Mouse (Mus musculus) kidney, embryonic 15.5 days (tissue): ENCODE data around the gene Slc22a7. TPM values are rescaled to one million over a fixed set of nuclear protein-coding genes. Genes with fewer than 3 reads are reported as not detected.

ENCODE experiments used
- ATAC-seq: fragments of 200-750 bp; cut with Nextera tagmentation; replicated peaks from 2 replicates; pipeline ENCODE4 v1.8.0; 2017; ENCODE audit warnings: moderate TSS enrichment; ENCODE audit not compliant: low FRiP score
- H3K27ac ChIP-seq: fragments of 300-500 bp; sonication (generic); 2 replicates; pipeline ENCODE4 v1.5.1; 2015; ENCODE audit warnings: mild to moderate bottlenecking, inconsistent platforms
- H3K27me3 ChIP-seq: fragments of 300-500 bp; sonication (generic); 2 replicates; pipeline ENCODE4 v1.6.1; 2015; ENCODE audit warnings: inconsistent platforms
- H3K36me3 ChIP-seq: fragments of 300-500 bp; sonication (generic); 2 replicates; pipeline ENCODE4 v1.6.1; 2015; ENCODE audit warnings: inconsistent platforms
- H3K4me1 ChIP-seq: fragments of 300-500 bp; sonication (generic); 2 replicates; pipeline ENCODE4 v1.6.1; 2015; ENCODE audit warnings: inconsistent platforms
- H3K4me2 ChIP-seq: fragments of 300-500 bp; sonication (generic); 2 replicates; pipeline ENCODE4 v1.6.1; 2015; ENCODE audit warnings: moderate library complexity, mild to moderate bottlenecking, inconsistent platforms
- H3K4me3 ChIP-seq: fragments of 300-500 bp; sonication (generic); replicated peaks from 2 replicates; pipeline ENCODE4 v1.5.1; 2015; ENCODE audit warnings: mild to moderate bottlenecking, inconsistent platforms
- H3K9ac ChIP-seq: fragments of 300-500 bp; sonication (generic); 2 replicates; pipeline ENCODE4 v1.6.1; 2015; ENCODE audit warnings: mild to moderate bottlenecking, inconsistent platforms
- H3K9me3 ChIP-seq: fragments of 300-500 bp; sonication (generic); replicated peaks from 2 replicates; pipeline ENCODE4 v1.6.1; 2016; ENCODE audit warnings: inconsistent platforms
- WGBS: fragments of 180-500 bp; shearing (Covaris S2); methylation state at CpG from one replicate; pipeline ENCODE4 v1.1.7; 2015; ENCODE audit warnings: mixed read lengths; 5-methylcytosine and 5-hydroxymethylcytosine counted together
- polyA plus RNA-seq: library from polyadenylated mRNA; unstranded; fragments of >200 nt; fragmentation: Nextera tagmentation; extraction: Ambion mirVana; gene quantifications from 2 replicates; pipeline ENCODE4 v1.2.1, GENCODE M21; 2015

Gene Slc22a7
- polyA plus RNA-seq, 1 experiment from 2014 or later: not detected

- 45% methylated on average over 3 of the region's 3 CpGs for WGBS
- no peak for ATAC-seq
- Histone ChIP-seq H3K9me3 (no peaks in the 10 kb centered on the region), H3K9ac (no peak overlapping the region), H3K4me3 (no peak overlapping the region), H3K36me3 (no peaks in the 10 kb centered on the region), H3K27ac (no peak overlapping the region), H3K27me3 (peaks cover 88% of the 10 kb centered on the region), H3K4me2 (no peak overlapping the region), H3K4me1 (peaks cover 43% of the 10 kb centered on the region)
Measured at GRCm38 (mm10) chr17:46458439-46458838, 20.2 kb upstream of the Slc22a7 start.

GRCm38 (mm10) chr17:46457791-46458190 is 19.5 kb upstream of the Slc22a7 start:
- Histone ChIP-seq H3K9me3 (no peaks in the 10 kb centered on the region), H3K27me3 (peaks cover 95% of the 10 kb centered on the region), H3K4me1 (peaks cover 50% of the 10 kb centered on the region), H3K27ac (no peak overlapping the region), H3K4me3 (no peak overlapping the region), H3K4me2 (no peak overlapping the region), H3K36me3 (no peaks in the 10 kb centered on the region), H3K9ac (no peak overlapping the region)
- no peak for ATAC-seq
- WGBS: 10% methylated on average over 10 of the region's 10 CpGs

- Histone ChIP-seq H3K4me1 (peaks cover 42% of the 10 kb centered on the region), H3K27me3 (peaks cover 91% of the 10 kb centered on the region), H3K27ac (no peak overlapping the region), H3K36me3 (no peaks in the 10 kb centered on the region), H3K9ac (peak overlapping the region; percentile 29; the same call in 1 of the 2 replicates), H3K4me3 (peak overlapping the region; percentile 44), H3K4me2 (peak overlapping the region; percentile 84), H3K9me3 (no peaks in the 10 kb centered on the region)
- 0 out of 2 replicates have a peak, but pooled peaks have one; percentile 33 for ATAC-seq
- whole genome bisulfite sequencing: under 1% methylated on average over 33 of the region's 33 CpGs
Measured at GRCm38 (mm10) chr17:46455110-46455691, 16.9 kb upstream of the Slc22a7 start.

GRCm38 (mm10) chr17:46454539-46454938 is 16.3 kb upstream of the Slc22a7 start:
- Histone ChIP-seq H3K36me3 (no peaks in the 10 kb centered on the region), H3K9me3 (no peaks in the 10 kb centered on the region), H3K4me1 (peaks cover 41% of the 10 kb centered on the region), H3K9ac (no peak overlapping the region), H3K4me2 (peak overlapping the region; percentile 84), H3K4me3 (peak overlapping the region; percentile 44), H3K27me3 (peaks cover 85% of the 10 kb centered on the region), H3K27ac (no peak overlapping the region)
- 4% methylated on average over 9 of the region's 9 CpGs for whole genome bisulfite sequencing
- ATAC-seq: no peak

GRCm38 (mm10) chr17:46453970-46454411 is 15.7 kb upstream of the Slc22a7 start:
- no peaks in the 10 kb centered on the region for H3K36me3 ChIP-seq
- H3K9ac ChIP-seq: no peak overlapping the region
- ATAC-seq: no peak
- H3K4me3 ChIP-seq: peak overlapping the region; percentile 44
- H3K27me3 ChIP-seq: peaks cover 79% of the 10 kb centered on the region
- no peaks in the 10 kb centered on the region for H3K9me3 ChIP-seq
- peaks cover 41% of the 10 kb centered on the region for H3K4me1 ChIP-seq
- under 1% methylated on average over 26 of the region's 26 CpGs for WGBS
- peak overlapping the region; percentile 84 for H3K4me2 ChIP-seq
- H3K27ac ChIP-seq: no peak overlapping the region

- Histone ChIP-seq H3K4me3 (peak overlapping the region; percentile 44; the same call in 1 of the 2 replicates), H3K4me2 (peak overlapping the region; percentile 84; the same call in 1 of the 2 replicates), H3K9ac (no peak overlapping the region), H3K27ac (no peak overlapping the region), H3K27me3 (peaks cover 73% of the 10 kb centered on the region), H3K9me3 (no peaks in the 10 kb centered on the region), H3K4me1 (peaks cover 38% of the 10 kb centered on the region), H3K36me3 (no peaks in the 10 kb centered on the region)
- no peak for ATAC-seq
- 5% methylated on average over 13 of the region's 13 CpGs for WGBS
Measured at GRCm38 (mm10) chr17:46453302-46453948, 15.2 kb upstream of the Slc22a7 start.

- Histone ChIP-seq H3K9ac (no peak overlapping the region), H3K4me3 (no peak overlapping the region), H3K4me2 (no peak overlapping the region), H3K27ac (no peak overlapping the region), H3K36me3 (no peaks in the 10 kb centered on the region), H3K27me3 (peaks cover 66% of the 10 kb centered on the region), H3K9me3 (no peaks in the 10 kb centered on the region), H3K4me1 (peaks cover 37% of the 10 kb centered on the region)
- 32% methylated on average over 5 of the region's 5 CpGs for WGBS
- no peak for ATAC-seq
Measured at GRCm38 (mm10) chr17:46452683-46453082, 14.4 kb upstream of the Slc22a7 start.

- Histone ChIP-seq H3K4me1 (peaks cover 28% of the 10 kb centered on the region), H3K27ac (no peak overlapping the region), H3K36me3 (no peaks in the 10 kb centered on the region), H3K4me3 (no peak overlapping the region), H3K4me2 (no peak overlapping the region), H3K27me3 (peaks cover 64% of the 10 kb centered on the region), H3K9me3 (no peaks in the 10 kb centered on the region), H3K9ac (no peak overlapping the region)
- 94% methylated on average over 16 of the region's 16 CpGs for WGBS
- no peak for ATAC-seq
Measured at GRCm38 (mm10) chr17:46446264-46446663, 8.0 kb upstream of the Slc22a7 start.

GRCm38 (mm10) chr17:46444839-46445579 is 6.8 kb upstream of the Slc22a7 start:
- WGBS: 3% methylated on average over 50 of the region's 50 CpGs
- Histone ChIP-seq H3K4me1 (peaks cover 28% of the 10 kb centered on the region), H3K27me3 (peaks cover 62% of the 10 kb centered on the region), H3K9ac (peak overlapping the region; percentile 33; the same call in 1 of the 2 replicates), H3K36me3 (no peaks in the 10 kb centered on the region), H3K27ac (no peak overlapping the region), H3K4me3 (peak overlapping the region; percentile 45), H3K9me3 (no peaks in the 10 kb centered on the region), H3K4me2 (peak overlapping the region; percentile 83)
- peak; percentile 52 for ATAC-seq

GRCm38 (mm10) chr17:46439176-46439575 is 919 bp upstream of the Slc22a7 start:
- H3K4me3 ChIP-seq: no peak overlapping the region
- H3K27ac ChIP-seq: no peak overlapping the region
- 94% methylated on average over 10 of the region's 10 CpGs for WGBS
- H3K4me1 ChIP-seq: peaks cover 16% of the 10 kb centered on the region
- H3K9ac ChIP-seq: no peak overlapping the region
- H3K9me3 ChIP-seq: no peaks in the 10 kb centered on the region
- H3K4me2 ChIP-seq: no peak overlapping the region
- peaks cover 66% of the 10 kb centered on the region for H3K27me3 ChIP-seq
- H3K36me3 ChIP-seq: no peaks in the 10 kb centered on the region
- ATAC-seq: no peak

- Histone ChIP-seq H3K27me3 (peaks cover 54% of the 10 kb centered on the region), H3K4me1 (peaks cover 12% of the 10 kb centered on the region), H3K9ac (no peak overlapping the region), H3K4me3 (no peak overlapping the region), H3K4me2 (peak overlapping the region; percentile 18; the same call in 1 of the 2 replicates), H3K36me3 (no peaks in the 10 kb centered on the region), H3K27ac (no peak overlapping the region), H3K9me3 (no peaks in the 10 kb centered on the region)
- peak; percentile 44; the same call in 1 of the 2 replicates for ATAC-seq
- WGBS: 20% methylated on average over 23 of the region's 23 CpGs
Measured at GRCm38 (mm10) chr17:46436672-46437366, 1.4 kb downstream of the Slc22a7 start.
